Mouse (Mus musculus): Measurements from ENCODE around the gene Trip11.

GRCm38 (mm10) chr12:101793221-101793621 lies 119.8 kb downstream of the Trip11 start:
- TF ChIP-seq CTCF (IDR thresholded peaks at IDR 0.05): no peak
- no peak for TF ChIP-seq EP300 (IDR thresholded peaks at IDR 0.05; ENCODE audit: insufficient read depth, low read depth, low read length)

Data from heart, adult 2 months (tissue).